Mouse (Mus musculus) liver, embryonic 14.5 days (tissue): ENCODE measurements at regions not wholly inside any gene's neighbourhood (a gene's known extent, or its start where the extent isn't known, plus 50 kb on each side); places are given as distances from the start of the nearest gene placed in this dataset.

Experiments
- ATAC-seq: fragments of 200-750 bp; cut with Nextera tagmentation; 2 replicates; pipeline ENCODE4 v1.8.0; 2017; ENCODE audit warnings: moderate number of reproducible peaks, mild to moderate bottlenecking, moderate library complexity; ENCODE audit not compliant: insufficient read depth
- DNase-seq, 3 experiments: peaks; one replicate each; pipeline ENCODE4 v3.0.0-alpha.2; 2012 to 2013; ENCODE audit warnings: low read depth in 3 of 3, low spot score in 3 of 3
- H3K27ac ChIP-seq: fragments of 300-500 bp; sonication (generic); 2 replicates; pipeline ENCODE4 v1.5.1; 2014; ENCODE audit warnings: moderate library complexity, mild to moderate bottlenecking, control low read depth, inconsistent platforms
- H3K27me3 ChIP-seq: fragments of 300-500 bp; sonication (generic); 2 replicates; pipeline ENCODE4 v1.6.1; 2014; ENCODE audit warnings: mild to moderate bottlenecking, low read length, moderate library complexity; ENCODE audit not compliant: control insufficient read depth, insufficient read depth
- H3K36me3 ChIP-seq: fragments of 300-500 bp; sonication (generic); replicated peaks from 2 replicates; pipeline ENCODE4 v1.6.1; 2014; ENCODE audit warnings: low read depth; ENCODE audit not compliant: control insufficient read depth, insufficient read depth
- H3K4me1 ChIP-seq, 2 experiments: fragments of 200-500 bp in 1 of 2; fragments of 300-500 bp in 1 of 2; sonication (generic) in 1 of 2; replicated peaks; 2 replicates each; pipeline ENCODE4 v1.6.1; 2012 to 2014; ENCODE audit warnings: antibody characterized with exemption in 1 of 2, inconsistent platforms in 1 of 2, low read length in 1 of 2; ENCODE audit not compliant: control insufficient read depth in 2 of 2, insufficient read depth in 2 of 2
- H3K4me2 ChIP-seq: fragments of 300-500 bp; sonication (generic); 2 replicates; pipeline ENCODE4 v1.6.1; 2014; ENCODE audit warnings: low read depth, mild to moderate bottlenecking, control low read depth, moderate library complexity
- H3K4me3 ChIP-seq, 2 experiments: fragments of 200-500 bp in 1 of 2; fragments of 300-500 bp in 1 of 2; sonication (generic) in 1 of 2; 2 replicates each; pipeline ENCODE4 v1.5.1; 2012 to 2014; ENCODE audit warnings: low read depth in 2 of 2, low read length in 2 of 2, mild to moderate bottlenecking in 2 of 2, control low read depth in 1 of 2, inconsistent platforms in 1 of 2, moderate library complexity in 1 of 2; ENCODE audit not compliant: insufficient read depth in 1 of 2
- H3K9ac ChIP-seq: fragments of 300-500 bp; sonication (generic); replicated peaks from 2 replicates; pipeline ENCODE4 v1.6.1; 2014; ENCODE audit warnings: mild to moderate bottlenecking, control low read depth, moderate library complexity
- H3K9me3 ChIP-seq: fragments of 300-500 bp; sonication (generic); 2 replicates; pipeline ENCODE4 v1.6.1; 2016; ENCODE audit warnings: low read length, mixed read lengths; ENCODE audit not compliant: control insufficient read depth
- CTCF ChIP-seq: IDR thresholded peaks from 2 replicates; pipeline ENCODE4 v1.5.1; 2016; ENCODE audit warnings: antibody characterized with exemption, low read depth, control low read depth
- EP300 ChIP-seq: IDR thresholded peaks from 2 replicates; pipeline ENCODE4 v1.6.1; 2016; ENCODE audit warnings: antibody characterized with exemption, low read depth
- WGBS: fragments of 180-500 bp; shearing (Covaris S2); extraction: QIAGEN DNeasy Blood & Tissue Kit; methylation state at CpG from one replicate; pipeline ENCODE4 v1.1.7; 2014; ENCODE audit not compliant: insufficient replicate concordance; 5-methylcytosine and 5-hydroxymethylcytosine counted together

DNA sequence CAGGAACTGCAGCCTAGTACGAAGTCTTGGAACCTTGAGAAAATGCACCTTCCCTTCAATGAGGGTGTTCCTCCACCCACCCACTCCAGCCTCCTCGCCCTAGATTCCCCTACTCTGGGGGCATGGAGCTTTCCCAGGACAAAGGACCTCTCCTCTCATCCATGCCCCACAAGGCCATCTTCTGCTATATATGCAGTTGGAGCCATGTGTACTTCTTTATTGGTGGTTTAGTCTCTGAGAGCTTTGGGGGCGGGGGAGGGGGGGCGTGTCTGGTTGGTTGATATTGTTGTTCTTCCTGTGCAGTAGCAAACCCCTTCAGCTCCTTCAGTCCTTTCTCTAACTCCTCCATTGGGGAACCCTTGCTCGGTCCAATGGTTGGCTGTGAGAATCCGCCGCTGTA is 130.2 kb downstream of the Atxn7l3b start:
- DNase-seq (no peak), ATAC-seq (no peak)
- H3K9ac ChIP-seq = no peak overlapping the region
- H3K36me3 ChIP-seq = no peaks in the 10 kb centered on the region
- TF ChIP-seq CTCF (no peak), EP300 (no peak)
- H3K27me3 ChIP-seq = no peaks in the 10 kb centered on the region
- 53% methylated on average over 7 of the region's 7 CpGs for WGBS
- H3K4me2 ChIP-seq = no peak overlapping the region
- no peak overlapping the region for H3K27ac ChIP-seq
- H3K9me3 ChIP-seq = no peaks in the 10 kb centered on the region
- no peak overlapping the region for H3K4me3 ChIP-seq
- no peaks in the 10 kb centered on the region for H3K4me1 ChIP-seq

GRCm38 (mm10) chr10:112798090-112798489 is 130.7 kb downstream of the Atxn7l3b start:
- TF ChIP-seq CTCF (no peak), EP300 (no peak)
- Histone ChIP-seq H3K36me3 (no peaks in the 10 kb centered on the region), H3K9ac (no peak overlapping the region), H3K27ac (no peak overlapping the region), H3K9me3 (no peaks in the 10 kb centered on the region), H3K4me3 (no peak overlapping the region), H3K4me2 (no peak overlapping the region), H3K27me3 (no peaks in the 10 kb centered on the region), H3K4me1 (no peaks in the 10 kb centered on the region)
- DNase-seq (no peak), ATAC-seq (no peak)
- 27% methylated on average over 4 of the region's 4 CpGs for WGBS

DNA sequence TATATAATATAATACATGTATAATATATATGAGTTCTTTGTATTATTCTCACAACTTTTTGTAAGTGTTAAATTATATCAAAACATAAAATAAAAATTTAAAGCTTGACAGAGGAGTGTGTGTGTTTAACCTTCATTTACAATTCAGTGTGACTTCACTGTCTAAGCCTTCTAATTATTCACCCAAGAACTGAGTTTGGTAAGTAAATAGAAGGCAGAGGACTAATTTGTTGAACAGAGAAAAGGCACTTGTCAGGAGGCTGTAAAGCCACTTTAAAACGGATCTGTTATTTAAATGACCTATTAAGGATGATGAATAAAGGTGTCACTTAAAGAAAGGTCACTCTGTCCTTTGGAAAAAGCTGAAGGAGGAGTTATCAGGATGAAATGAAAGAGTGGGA is 132.9 kb downstream of the Atxn7l3b start:
- TF ChIP-seq CTCF = no peak
- TF ChIP-seq EP300 = no peak
- no peaks in the 10 kb centered on the region for H3K4me1 ChIP-seq
- H3K9ac ChIP-seq = no peak overlapping the region
- 14% methylated on average over 1 of the region's 1 CpGs for WGBS
- no peaks in the 10 kb centered on the region for H3K36me3 ChIP-seq
- DNase-seq = no peak
- H3K9me3 ChIP-seq = no peaks in the 10 kb centered on the region
- no peak overlapping the region for H3K4me3 ChIP-seq
- no peak for ATAC-seq
- H3K27me3 ChIP-seq = no peaks in the 10 kb centered on the region
- no peak overlapping the region for H3K27ac ChIP-seq
- no peak overlapping the region for H3K4me2 ChIP-seq

- no peaks in the 10 kb centered on the region for H3K27me3 ChIP-seq
- no peaks in the 10 kb centered on the region for H3K9me3 ChIP-seq
- H3K27ac ChIP-seq = no peak overlapping the region
- H3K4me3 ChIP-seq = no peak overlapping the region
- ATAC-seq (no peak), DNase-seq (no peak)
- 69% methylated on average over 1 of the region's 1 CpGs for WGBS
- H3K36me3 ChIP-seq = no peaks in the 10 kb centered on the region
- H3K9ac ChIP-seq = no peak overlapping the region
- H3K4me1 ChIP-seq = no peaks in the 10 kb centered on the region
- TF ChIP-seq EP300 = no peak
- H3K4me2 ChIP-seq = no peak overlapping the region
Observed at GRCm38 (mm10) chr10:112795473-112795872, 133.3 kb downstream of the Atxn7l3b start.

- WGBS = 46% methylated on average over 3 of the region's 3 CpGs
- no peak for ATAC-seq
- TF ChIP-seq EP300 (no peak), CTCF (no peak)
Observed at GRCm38 (mm10) chr10:112788236-112788635, 140.6 kb downstream of the Atxn7l3b start.

GRCm38 (mm10) chr10:112774262-112774661 is 154.5 kb downstream of the Atxn7l3b start:
- Histone ChIP-seq H3K9ac (no peak overlapping the region), H3K9me3 (no peaks in the 10 kb centered on the region), H3K4me1 (no peaks in the 10 kb centered on the region), H3K27ac (no peak overlapping the region), H3K4me2 (no peak overlapping the region), H3K36me3 (no peaks in the 10 kb centered on the region), H3K27me3 (no peaks in the 10 kb centered on the region), H3K4me3 (no peak overlapping the region)
- no peak for DNase-seq
- TF ChIP-seq EP300 (no peak), CTCF (no peak)
- no peak for ATAC-seq
- WGBS = 62% methylated on average over 10 of the region's 10 CpGs

More at GRCm38 (mm10) chr10:112788236-112788635, 140.6 kb downstream of the Atxn7l3b start:
- Histone ChIP-seq H3K36me3 (no peaks in the 10 kb centered on the region), H3K4me2 (no peak overlapping the region), H3K9ac (no peak overlapping the region), H3K27ac (no peak overlapping the region), H3K9me3 (no peaks in the 10 kb centered on the region), H3K27me3 (no peaks in the 10 kb centered on the region), H3K4me3 (no peak overlapping the region), H3K4me1 (no peaks in the 10 kb centered on the region)
- no peak for DNase-seq
